Mouse (Mus musculus): Measurements from ENCODE around the gene Cox7a2l. TPM values are rescaled to one million over a fixed set of nuclear protein-coding genes. Genes with fewer than 3 reads are reported as not detected.

The Cox7a2l gene
- total and polyA plus RNA-seq, 3 experiments = 233 to 371 (median 310) TPM

- H3K9me3 ChIP-seq (replicated peaks; ENCODE audit: low read length) = no peaks in the 10 kb centered on the region
- H3K4me1 ChIP-seq (ENCODE audit: control insufficient read depth in 1 of 2, insufficient read depth in 2 of 2) = no peaks in the 10 kb centered on the region
- no peak for TF ChIP-seq UBTF (IDR thresholded peaks at IDR 0.05; ENCODE audit: low read depth, low read length)
- no peak for TF ChIP-seq GABPA (IDR thresholded peaks at IDR 0.05; ENCODE audit: insufficient replicate concordance, low read depth, low read length)
- no peak for TF ChIP-seq JUN (IDR thresholded peaks at IDR 0.05; ENCODE audit: insufficient read depth, low read depth, low read length)
- no peak for TF ChIP-seq BHLHE40 (IDR thresholded peaks at IDR 0.05; ENCODE audit: low read depth, low read length)
- no peak for TF ChIP-seq ZC3H11A (IDR thresholded peaks at IDR 0.05; ENCODE audit: low read depth, low read length)
- no peak for TF ChIP-seq HCFC1 (IDR thresholded peaks at IDR 0.05; ENCODE audit: low read depth, low read length)
- TF ChIP-seq E2F4 (IDR thresholded peaks at IDR 0.05; ENCODE audit: insufficient replicate concordance, low read depth, low read length) = no peak
- no peak for TF ChIP-seq POLR2AphosphoS2 (IDR thresholded peaks at IDR 0.05; ENCODE audit: low read depth, low read length)
- no peak for TF ChIP-seq CHD1 (IDR thresholded peaks at IDR 0.05; ENCODE audit: low read depth, low read length)
- no peak for TF ChIP-seq TBP (conservative IDR thresholded peaks at IDR 0.05; ENCODE audit: low read depth, low read length)
- TF ChIP-seq TCF12 (IDR thresholded peaks at IDR 0.05; ENCODE audit: low read depth, low read length) = no peak
- no peak for TF ChIP-seq EP300 (IDR thresholded peaks at IDR 0.05; ENCODE audit: low read length)
- TF ChIP-seq USF1 (IDR thresholded peaks at IDR 0.05; ENCODE audit: low read depth, low read length) = no peak
- no peak for TF ChIP-seq MAX (IDR thresholded peaks at IDR 0.05; ENCODE audit: low read length)
- TF ChIP-seq ELF1 (IDR thresholded peaks at IDR 0.05; ENCODE audit: low read depth, low read length) = no peak
- H3K27me3 ChIP-seq (replicated peaks) = no peaks in the 10 kb centered on the region
- H3K79me2 ChIP-seq (replicated peaks; ENCODE audit: control insufficient read depth, extremely low read depth, insufficient read depth, poor library complexity, severe bottlenecking) = no peaks in the 10 kb centered on the region
- H3K4me3 ChIP-seq (replicated peaks in 1 of 3; ENCODE audit: low read depth in 2 of 3, low read length in 2 of 3, poor library complexity in 1 of 3) = no peak overlapping the region
- H3K36me3 ChIP-seq (replicated peaks in 1 of 2; ENCODE audit: control insufficient read depth in 1 of 2, insufficient read depth in 1 of 2, low read length in 1 of 2) = peaks cover 65 to 93% of the 10 kb centered on the region in 2 experiments
- no peak for DNase-seq (ENCODE audit: extremely low read depth)
- dilution Hi-C loops (cut with MboI; ENCODE audit: extremely low pct_ligation_motif_present, extremely low pct_unique_long_range_greater_than_20kb, low sequenced_read_pairs) = no loop called here
- H3K4me2 ChIP-seq (ENCODE audit: insufficient read depth, low read depth, poor library complexity, severe bottlenecking) = no peak overlapping the region
- no peak overlapping the region for H3K9ac ChIP-seq (ENCODE audit: insufficient read depth, low read depth)
- in situ Hi-C loops (cut with MboI; ENCODE audit: low pct_ligation_motif_present, low pct_unique_long_range_greater_than_20kb, low sequenced_read_pairs) = no loop called here
- no peak overlapping the region for H3K27ac ChIP-seq (ENCODE audit: insufficient read depth, low read depth)
These were observed 40.0 kb downstream of the Cox7a2l start for GRCm38 (mm10) chr17:83477089-83477488.

GRCm38 (mm10) chr17:83469586-83469985, 47.5 kb downstream of the Cox7a2l start:
- in situ Hi-C loops (cut with MboI; ENCODE audit: low pct_ligation_motif_present, low pct_unique_long_range_greater_than_20kb, low sequenced_read_pairs) = no loop called here
- H3K9me3 ChIP-seq (replicated peaks; ENCODE audit: low read length) = no peaks in the 10 kb centered on the region
- peaks cover 44 to 94% of the 10 kb centered on the region in 2 experiments for H3K36me3 ChIP-seq (replicated peaks in 1 of 2; ENCODE audit: control insufficient read depth in 1 of 2, insufficient read depth in 1 of 2, low read length in 1 of 2)
- no peaks in the 10 kb centered on the region for H3K79me2 ChIP-seq (replicated peaks; ENCODE audit: control insufficient read depth, extremely low read depth, insufficient read depth, poor library complexity, severe bottlenecking)
- no peak overlapping the region for H3K27ac ChIP-seq (ENCODE audit: insufficient read depth, low read depth)
- no peak overlapping the region for H3K9ac ChIP-seq (ENCODE audit: insufficient read depth, low read depth)
- no peak overlapping the region for H3K4me2 ChIP-seq (ENCODE audit: insufficient read depth, low read depth, poor library complexity, severe bottlenecking)
- H3K27me3 ChIP-seq (replicated peaks) = no peaks in the 10 kb centered on the region
- H3K4me1 ChIP-seq (ENCODE audit: control insufficient read depth in 1 of 2, insufficient read depth in 2 of 2) = no peaks in the 10 kb centered on the region
- dilution Hi-C loops (cut with MboI; ENCODE audit: extremely low pct_ligation_motif_present, extremely low pct_unique_long_range_greater_than_20kb, low sequenced_read_pairs) = no loop called here
- H3K4me3 ChIP-seq (replicated peaks in 1 of 3; ENCODE audit: low read depth in 2 of 3, low read length in 2 of 3, poor library complexity in 1 of 3) = no peak overlapping the region
- DNase-seq (ENCODE audit: extremely low read depth) = no peak
- TF ChIP-seq MAZ (IDR thresholded peaks at IDR 0.05; ENCODE audit: low read depth, low read length) (no peak), USF2 (conservative IDR thresholded peaks at IDR 0.05; ENCODE audit: low read depth, low read length) (no peak), CHD2 (IDR thresholded peaks at IDR 0.05; ENCODE audit: low read length) (no peak), EP300 (IDR thresholded peaks at IDR 0.05; ENCODE audit: low read length) (no peak), CHD1 (IDR thresholded peaks at IDR 0.05; ENCODE audit: low read depth, low read length) (no peak), MYC (IDR thresholded peaks at IDR 0.05; ENCODE audit: low read depth, low read length) (no peak), BHLHE40 (IDR thresholded peaks at IDR 0.05; ENCODE audit: low read depth, low read length) (no peak), ZNF384 (IDR thresholded peaks at IDR 0.05; ENCODE audit: low read depth, low read length) (no peak), NELFE (IDR thresholded peaks at IDR 0.05; ENCODE audit: low read depth, low read length) (no peak), RAD21 (IDR thresholded peaks at IDR 0.05; ENCODE audit: low read depth, low read length) (no peak), TCF12 (IDR thresholded peaks at IDR 0.05; ENCODE audit: low read depth, low read length) (no peak), GABPA (IDR thresholded peaks at IDR 0.05; ENCODE audit: insufficient replicate concordance, low read depth, low read length) (no peak), MAFK (IDR thresholded peaks at IDR 0.05; ENCODE audit: insufficient replicate concordance, low read length) (no peak), KAT2A (IDR thresholded peaks at IDR 0.05; ENCODE audit: insufficient replicate concordance, low read length) (no peak), POLR2AphosphoS2 (IDR thresholded peaks at IDR 0.05; ENCODE audit: low read depth, low read length) (no peak), RCOR1 (conservative IDR thresholded peaks at IDR 0.05; ENCODE audit: low read depth, low read length) (no peak), JUND (conservative IDR thresholded peaks at IDR 0.05; ENCODE audit: low read depth, low read length) (no peak), USF1 (IDR thresholded peaks at IDR 0.05; ENCODE audit: low read depth, low read length) (no peak), SMC3 (IDR thresholded peaks at IDR 0.05; ENCODE audit: low read depth, low read length) (no peak), ETS1 (conservative IDR thresholded peaks at IDR 0.05; ENCODE audit: low read depth, low read length) (no peak)
